Mouse (Mus musculus): Measurements from ENCODE around the gene Rbl2.

DNA sequence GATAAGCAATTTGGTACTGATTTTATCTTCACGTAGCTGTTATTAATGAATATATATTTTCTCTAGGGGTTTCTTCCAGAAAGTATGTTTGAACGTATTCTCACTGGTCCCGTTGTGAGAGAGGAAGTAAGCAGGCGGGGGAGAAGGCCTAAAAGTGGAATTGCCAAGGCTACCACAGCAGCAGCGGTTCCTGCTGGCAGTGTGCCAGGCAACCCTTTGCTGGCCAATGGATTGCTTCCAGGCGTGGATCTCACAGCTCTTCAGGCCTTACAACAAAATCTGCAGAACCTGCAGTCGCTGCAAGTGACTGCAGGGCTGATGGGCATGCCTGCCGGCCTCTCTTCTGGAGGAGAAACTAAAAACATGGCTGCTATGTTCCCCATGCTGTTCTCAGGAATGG is 18.8 kb upstream of the Rbl2 start:
- TF ChIP-seq POLR2A (IDR thresholded peaks at IDR 0.05; ENCODE audit: borderline replicate concordance, low read depth, low read length) (no peak), CTCF (IDR thresholded peaks at IDR 0.05; ENCODE audit: low read depth, low read length) (no peak)
